Mouse (Mus musculus) Patski (cell line): Measurements from ENCODE around the gene Gemin6. TPM values are rescaled to one million over a fixed set of nuclear protein-coding genes. Genes with fewer than 3 reads are reported as not detected.

Experiments used
- ATAC-seq: fragments of 100-300 bp; one replicate; pipeline ENCODE4 v1.8.0; 2021
- CTCF ChIA-PET: fragments of 350-600 bp; sonication (Branson Sonifier 250); formaldehyde crosslinking; loops from one replicate; lab custom pipeline; 2022; ENCODE audit warnings: inconsistent platforms; lab: Charles Lee
- POLR2A ChIA-PET: fragments of 350-600 bp; sonication (Branson Sonifier 250); formaldehyde crosslinking; loops from one replicate; lab custom pipeline; 2022; ENCODE audit warnings: antibody characterized with exemption, inconsistent platforms; lab: Charles Lee
- DNase-seq: peaks from one replicate; pipeline ENCODE4 v3.0.0-alpha.2; 2011; ENCODE audit warnings: low read depth, low spot score
- H3K27me3 ChIP-seq: fragments of 371-371 bp; one replicate; pipeline ENCODE4 v1.5.1; 2021
- CTCF ChIP-seq: fragments of 100-300 bp; IDR thresholded peaks from one replicate; pipeline ENCODE4 v1.5.1; 2021
- in situ Hi-C: fragments of 300-500 bp; cut with MboI; formaldehyde crosslinking; loops from 3 replicates; pipeline ENCODE4 v1.11.1; 2018; ENCODE audit warnings: low pct_unique_long_range_greater_than_20kb, mixed read lengths
- polyA plus RNA-seq: library from polyadenylated mRNA; unstranded; gene quantifications from one replicate; pipeline ENCODE4 v1.2.3, GENCODE M21; 2021

Gemin6 gene
- polyA plus RNA-seq, 1 experiment from 2014 or later: 16.4 TPM

DNA sequence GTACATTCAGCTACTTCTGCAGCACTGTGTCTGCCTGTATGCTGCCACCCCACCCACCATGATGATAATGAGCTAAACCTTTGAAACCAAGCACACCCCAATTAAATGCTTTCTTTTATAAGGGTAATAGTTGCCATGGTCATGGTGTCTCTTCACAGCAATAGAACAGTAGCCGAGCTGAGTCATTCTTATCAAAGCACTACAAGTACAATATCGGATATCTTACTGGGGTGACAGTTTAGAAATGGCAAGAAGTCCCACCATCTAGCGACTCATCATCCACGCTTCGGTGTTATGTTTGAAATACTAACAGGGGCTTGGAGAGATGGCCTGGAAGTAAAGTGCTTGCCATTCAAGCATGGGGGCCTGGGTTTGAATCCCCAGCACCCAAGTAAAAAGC, 9.6 kb downstream of the Gemin6 start:
- ChIA-PET POLR2A (interaction anchor here (2.2 kb wide), 1 partner anchor 22 kb away, joined by 6 read pairs; no protein-coding TSS in a partner anchor), CTCF (interaction anchor here (0.8 to 1.7 kb wide), 3 partner anchors 10 to 21 kb away, joined by 3 to 4 read pairs (median 3); partner anchors contain the start of gene Gemin6)
- no peaks in the 10 kb centered on the region for H3K27me3 ChIP-seq
- in situ Hi-C loops: no loop called here
- ATAC-seq (no peak), DNase-seq (no peak)
- no peak for TF ChIP-seq CTCF

DNA sequence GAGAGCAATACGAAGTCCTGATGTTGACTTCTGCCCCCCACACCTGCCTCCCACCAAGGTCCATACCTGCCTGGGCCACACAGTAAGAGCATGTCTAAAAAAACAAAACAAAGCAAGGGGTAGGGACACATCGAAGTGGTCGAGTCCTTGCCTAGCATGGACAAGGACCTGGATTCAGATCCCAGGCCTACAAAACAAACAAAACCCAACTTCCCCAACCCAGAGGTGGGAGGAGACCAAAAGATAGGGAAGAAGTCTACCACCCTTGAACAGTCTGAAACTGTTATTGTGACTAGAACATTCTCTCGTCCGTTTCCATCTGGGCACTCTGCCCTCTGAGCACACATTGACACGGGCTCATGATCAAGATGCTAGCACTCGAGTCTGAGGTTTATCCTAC, 10.1 kb downstream of the Gemin6 start:
- no peak for ATAC-seq
- no peaks in the 10 kb centered on the region for H3K27me3 ChIP-seq
- no peak for TF ChIP-seq CTCF
- no peak for DNase-seq
- POLR2A ChIA-PET: interaction anchor here (0.7 to 2.2 kb wide), 2 partner anchors 21 to 46 kb away, joined by 6 to 7 read pairs; no protein-coding TSS in a partner anchor
- CTCF ChIA-PET: interaction anchor here (1.1 to 1.7 kb wide), 2 partner anchors 10 kb away, joined by 3 to 4 read pairs; partner anchors contain the start of gene Gemin6
- in situ Hi-C loops: no loop called here

DNA sequence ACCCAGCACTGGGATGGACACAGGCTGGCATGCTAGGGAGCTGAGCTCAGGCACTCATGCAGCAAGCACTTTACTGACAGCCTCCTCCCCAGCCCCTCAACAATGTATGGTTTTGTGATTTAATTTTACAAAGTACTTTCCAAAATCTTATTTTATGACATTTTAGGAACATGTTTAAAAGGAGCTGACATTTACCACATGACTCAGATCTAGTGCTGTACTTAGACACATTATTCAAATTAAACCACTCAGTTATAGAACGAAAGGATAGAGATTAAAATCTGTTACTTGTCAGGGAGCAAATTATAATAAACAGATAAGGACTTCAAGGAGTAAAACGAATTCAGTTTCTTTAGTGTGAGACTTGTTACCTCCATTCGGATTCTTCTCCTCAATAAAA, 11.2 kb downstream of the Gemin6 start:
- H3K27me3 ChIP-seq: no peaks in the 10 kb centered on the region
- CTCF ChIA-PET: interaction anchor here (1.1 to 1.7 kb wide), 4 partner anchors 8 to 11 kb away, joined by 3 to 4 read pairs (median 4); partner anchors contain the start of gene Gemin6
- TF ChIP-seq CTCF: no peak
- no peak for DNase-seq
- no peak for ATAC-seq
- POLR2A ChIA-PET: interaction anchor here (1.4 to 2.2 kb wide), 2 partner anchors 12 to 20 kb away, joined by 4 to 6 read pairs; partner anchors contain the start of gene Gemin6
- in situ Hi-C loops: no loop called here

DNA sequence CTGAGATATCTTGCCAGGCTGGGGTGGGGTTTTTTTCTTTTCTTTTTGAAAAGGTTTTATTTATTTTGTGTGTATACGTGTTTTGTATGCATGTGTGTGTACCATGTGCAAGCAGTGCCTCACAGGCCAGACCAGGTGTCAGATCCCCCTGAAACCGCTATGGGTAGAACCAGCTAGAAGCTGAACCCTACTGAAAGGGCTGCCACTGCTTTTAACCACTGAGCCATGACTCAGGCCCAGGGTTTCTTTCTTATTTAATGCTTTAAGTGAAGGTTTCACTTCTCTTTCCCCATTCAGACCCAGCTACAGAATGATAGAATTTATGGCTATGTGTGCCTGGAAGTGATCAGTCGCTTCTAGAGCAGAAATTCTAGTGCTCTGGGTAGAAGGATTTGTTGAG, 12.6 kb downstream of the Gemin6 start:
- DNase-seq (no peak), ATAC-seq (no peak)
- POLR2A ChIA-PET: interaction anchor here (1.4 kb wide), 1 partner anchor 13 kb away, joined by 4 read pairs; the partner anchor contains the start of gene Gemin6
- in situ Hi-C loops: no loop called here
- CTCF ChIA-PET: interaction anchor here (0.9 to 1.5 kb wide), 3 partner anchors 9 to 780 kb away, joined by 3 to 4 read pairs (median 3); no protein-coding TSS in a partner anchor
- no peaks in the 10 kb centered on the region for H3K27me3 ChIP-seq
- no peak for TF ChIP-seq CTCF

DNA sequence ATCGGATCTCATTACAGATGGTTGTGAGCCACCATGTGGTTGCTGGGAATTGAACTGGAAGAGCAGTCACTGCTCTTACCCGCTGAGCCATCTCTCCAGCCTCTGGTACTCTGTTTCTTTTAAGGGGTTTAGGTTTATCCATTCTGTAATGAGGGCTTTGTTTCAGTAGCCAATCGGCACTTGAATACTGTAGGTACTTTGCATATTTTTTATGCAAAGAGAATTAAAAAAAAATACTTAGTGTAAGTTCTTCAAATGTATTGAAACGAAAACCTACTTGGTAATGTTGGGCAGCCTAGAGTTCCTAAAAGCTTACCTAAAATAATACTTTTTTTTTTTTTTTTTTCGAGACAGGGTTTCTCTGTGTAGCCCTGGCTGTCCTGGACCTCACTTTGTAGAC, 13.2 kb downstream of the Gemin6 start:
- ChIA-PET POLR2A (no interaction called here), CTCF (interaction anchor here (1.1 kb wide), 1 partner anchor 179 kb away, joined by 3 read pairs; no protein-coding TSS in a partner anchor)
- no peak for DNase-seq
- no peak for TF ChIP-seq CTCF
- no peak for ATAC-seq
- H3K27me3 ChIP-seq: no peaks in the 10 kb centered on the region
- in situ Hi-C loops: no loop called here

DNA sequence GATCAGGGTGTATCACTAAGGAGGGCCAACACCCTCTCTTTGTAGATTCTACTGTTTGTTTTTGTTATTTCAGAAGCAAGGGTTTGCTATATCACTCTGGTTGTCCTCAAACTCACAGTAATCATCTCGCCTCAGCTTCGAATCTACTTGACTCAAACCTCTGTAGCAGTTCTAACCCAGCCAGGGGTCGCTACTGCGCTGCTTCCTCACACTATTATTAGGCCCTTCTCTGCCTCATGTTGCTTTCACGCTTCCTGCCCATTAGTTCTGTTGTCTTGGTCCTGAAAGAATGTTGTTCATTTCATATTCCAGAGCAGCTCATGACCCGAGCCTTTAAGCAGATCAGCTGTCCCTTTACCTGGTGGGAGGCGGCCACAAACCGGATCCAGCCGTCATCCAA, 17.4 kb downstream of the Gemin6 start:
- ChIA-PET POLR2A (interaction anchor here (0.7 to 1.1 kb wide), 2 partner anchors 9 to 26 kb away, joined by 5 to 6 read pairs; no protein-coding TSS in a partner anchor), CTCF (no interaction called here)
- DNase-seq (no peak), ATAC-seq (no peak)
- no peaks in the 10 kb centered on the region for H3K27me3 ChIP-seq
- no peak for TF ChIP-seq CTCF
- in situ Hi-C loops: no loop called here

DNA sequence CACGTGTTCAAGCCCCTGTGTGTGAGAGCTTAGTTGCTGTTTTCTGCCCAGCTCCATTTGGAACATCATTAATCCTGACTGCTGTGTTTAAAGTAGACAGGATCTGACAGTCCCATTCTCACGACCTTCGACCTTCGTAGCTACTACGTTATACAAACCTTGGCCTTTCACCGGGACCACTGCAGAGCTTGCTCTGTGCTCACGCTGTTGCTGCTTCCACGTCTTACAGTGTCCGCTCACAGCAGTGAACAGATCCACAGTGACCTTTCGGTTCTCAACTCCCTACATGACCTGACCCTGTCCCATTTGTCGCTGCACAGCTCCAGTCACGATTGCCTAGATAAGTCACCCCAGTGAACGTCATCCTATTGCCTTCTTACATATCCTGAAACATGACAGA, 18.9 kb downstream of the Gemin6 start:
- in situ Hi-C loops: no loop called here
- POLR2A ChIA-PET: no interaction called here
- ATAC-seq: no peak

DNA sequence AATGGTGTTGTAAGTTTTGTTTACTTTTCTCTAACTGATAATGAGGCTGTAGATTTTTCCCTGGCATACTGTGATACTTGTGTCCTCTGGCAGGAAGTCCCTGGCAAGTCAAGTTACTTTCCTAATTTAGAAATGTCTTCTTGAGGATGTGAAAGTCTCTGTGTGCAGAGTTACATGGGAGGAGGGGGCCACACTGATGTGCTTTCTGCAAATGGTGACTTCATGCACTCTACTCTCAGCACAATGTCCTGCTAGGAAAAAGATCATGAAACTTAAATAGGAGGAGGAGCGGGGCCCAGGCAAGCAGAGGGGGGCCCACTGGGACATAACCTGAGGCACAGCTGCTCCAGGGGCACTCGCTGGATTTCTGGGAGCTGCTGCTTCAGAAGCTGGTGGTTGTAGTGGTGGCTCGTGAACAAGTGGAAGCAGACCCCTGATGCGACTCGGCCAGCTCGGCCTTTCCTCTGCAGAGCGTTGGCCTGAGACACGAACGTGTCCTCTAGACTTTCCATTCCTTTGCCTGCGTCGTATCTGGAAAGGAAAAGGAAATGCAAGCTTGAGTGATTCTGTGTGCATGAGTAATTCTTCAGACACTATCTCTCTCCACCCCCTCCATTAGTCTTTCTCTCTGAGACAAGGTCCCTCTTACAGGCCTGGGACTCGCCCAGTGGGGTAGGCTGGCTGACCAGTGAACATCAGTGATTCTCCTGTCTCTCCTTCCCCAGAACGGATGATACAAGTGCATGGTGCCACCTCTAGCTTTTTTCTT, 28.7 kb downstream of the Gemin6 start:
- DNase-seq: peak; percentile 22
- in situ Hi-C loops: no loop called here
- no peak for TF ChIP-seq CTCF
- ATAC-seq: peak; percentile 49
- CTCF ChIA-PET: interaction anchor here (0.9 to 1.1 kb wide), 2 partner anchors 10 to 29 kb away, joined by 3 to 4 read pairs; partner anchors contain the start of gene Gemin6
- POLR2A ChIA-PET: no interaction called here
- no peaks in the 10 kb centered on the region for H3K27me3 ChIP-seq

More for the DNA sequence above, 18.9 kb downstream of the Gemin6 start:
- no peak for DNase-seq
- no peaks in the 10 kb centered on the region for H3K27me3 ChIP-seq
- CTCF ChIA-PET: interaction anchor here (1.3 to 1.4 kb wide), 2 partner anchors 8 to 10 kb away, joined by 3 read pairs; no protein-coding TSS in a partner anchor
- no peak for TF ChIP-seq CTCF

DNA sequence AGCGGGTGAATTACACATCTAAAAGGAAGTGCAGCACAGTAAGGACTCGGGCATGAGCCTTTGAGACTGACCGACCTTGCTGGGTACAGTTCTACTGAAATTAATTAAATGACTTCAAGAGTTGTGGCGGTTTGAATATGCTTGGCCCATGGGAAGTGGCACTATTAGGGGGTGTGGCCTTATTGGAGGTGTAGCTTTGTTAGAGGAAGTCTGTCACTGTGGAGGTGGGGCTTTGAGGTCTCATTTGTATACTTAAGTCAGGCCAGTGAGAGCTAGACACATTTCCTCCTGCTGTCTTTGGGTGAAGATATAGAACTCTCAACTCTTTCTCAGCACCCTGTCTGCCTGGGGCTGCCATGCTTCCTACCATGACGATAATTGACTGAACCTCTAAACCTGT, 30.2 kb downstream of the Gemin6 start:
- TF ChIP-seq CTCF: no peak
- no peak for DNase-seq
- in situ Hi-C loops: no loop called here
- POLR2A ChIA-PET: interaction anchor here (0.6 to 1.7 kb wide), 2 partner anchors 20 to 31 kb away, joined by 5 to 6 read pairs; no protein-coding TSS in a partner anchor
- ATAC-seq: no peak
- H3K27me3 ChIP-seq: no peaks in the 10 kb centered on the region
- CTCF ChIA-PET: no interaction called here

DNA sequence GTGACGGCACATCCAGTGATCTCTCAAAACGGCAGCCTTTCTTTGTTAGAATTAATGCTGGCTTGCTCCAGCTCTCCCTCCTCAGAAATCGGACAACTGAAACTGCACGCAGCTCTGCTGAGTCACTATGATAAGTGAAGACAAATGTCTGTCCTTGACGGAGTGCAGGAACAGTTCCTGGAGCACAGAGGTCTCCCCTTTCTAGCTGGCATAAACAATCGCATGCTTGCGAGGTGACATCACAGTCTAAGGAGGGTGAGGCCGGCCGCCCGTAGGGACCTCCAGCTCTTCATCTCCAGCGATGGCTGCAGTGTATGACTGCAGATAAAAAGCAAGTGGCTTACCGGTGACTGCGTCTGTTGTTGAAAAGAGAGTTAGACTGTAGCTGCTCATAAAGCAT, 31.0 kb downstream of the Gemin6 start:
- ChIA-PET CTCF (interaction anchor here (0.8 to 1.2 kb wide), 3 partner anchors 9 to 35 kb away, joined by 3 to 4 read pairs (median 3); partner anchors contain the start of genes Dhx57 and Morn2), POLR2A (interaction anchor here (1.7 kb wide), 1 partner anchor 21 kb away, joined by 6 read pairs; no protein-coding TSS in a partner anchor)
- no peaks in the 10 kb centered on the region for H3K27me3 ChIP-seq
- in situ Hi-C loops: no loop called here
- ATAC-seq (peak; percentile 81), DNase-seq (peak; percentile 61)
- TF ChIP-seq CTCF: no peak
